Mouse (Mus musculus) CD4-positive, CD25-positive, alpha-beta regulatory T cell, adult 2 months (primary cell): ENCODE data around the gene Gm13723.

Experiments used
- DNase-seq: peaks from one replicate; pipeline ENCODE4 v3.0.0-alpha.2; 2012; ENCODE audit warnings: low read depth, low spot score

Gm13723 gene

GRCm38 (mm10) chr2:86874702-86875101, at the start of gene Gm13723:
Gm13723 (minus strand) TSS chr2:86874802.
- no peak for DNase-seq

DNA sequence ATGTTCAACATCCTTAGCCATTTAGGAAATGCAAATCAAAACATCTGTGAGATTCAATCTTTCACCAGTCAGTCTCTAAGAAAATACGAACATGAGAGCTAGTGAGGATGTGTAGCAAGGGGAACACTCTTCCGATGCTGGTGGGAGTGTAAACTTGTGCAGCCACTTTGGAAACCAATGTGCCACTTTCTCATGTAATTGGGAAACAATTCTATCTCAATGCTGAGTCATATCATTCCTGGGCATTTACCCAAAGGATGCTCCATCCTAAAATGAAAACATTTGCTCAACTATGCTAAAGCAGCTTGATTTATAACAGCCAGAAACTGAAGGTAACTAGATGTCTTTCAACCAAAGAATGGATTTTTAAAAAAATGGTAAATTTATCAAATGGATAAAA, 31.0 kb upstream of the Gm13723 start:
- DNase-seq = no peak

- DNase-seq = no peak
These were observed 17.5 kb upstream of the Gm13723 start, which contains the start of gene Olfr1097 for GRCm38 (mm10) chr2:86892116-86892515. Olfr1097 (minus strand) TSS chr2:86892216.

GRCm38 (mm10) chr2:86851596-86851995, 23.0 kb downstream of the Gm13723 start, which contains the start of gene Olfr1095:
Olfr1095 (minus strand) TSS chr2:86851696.
- DNase-seq = no peak

GRCm38 (mm10) chr2:86824363-86824762, 50.2 kb downstream of the Gm13723 start, which contains the start of gene Olfr1094:
Olfr1094 (plus strand) TSS chr2:86824663.
- no peak for DNase-seq
